Mouse (Mus musculus): ENCODE data around the gene Rin3.

DNA sequence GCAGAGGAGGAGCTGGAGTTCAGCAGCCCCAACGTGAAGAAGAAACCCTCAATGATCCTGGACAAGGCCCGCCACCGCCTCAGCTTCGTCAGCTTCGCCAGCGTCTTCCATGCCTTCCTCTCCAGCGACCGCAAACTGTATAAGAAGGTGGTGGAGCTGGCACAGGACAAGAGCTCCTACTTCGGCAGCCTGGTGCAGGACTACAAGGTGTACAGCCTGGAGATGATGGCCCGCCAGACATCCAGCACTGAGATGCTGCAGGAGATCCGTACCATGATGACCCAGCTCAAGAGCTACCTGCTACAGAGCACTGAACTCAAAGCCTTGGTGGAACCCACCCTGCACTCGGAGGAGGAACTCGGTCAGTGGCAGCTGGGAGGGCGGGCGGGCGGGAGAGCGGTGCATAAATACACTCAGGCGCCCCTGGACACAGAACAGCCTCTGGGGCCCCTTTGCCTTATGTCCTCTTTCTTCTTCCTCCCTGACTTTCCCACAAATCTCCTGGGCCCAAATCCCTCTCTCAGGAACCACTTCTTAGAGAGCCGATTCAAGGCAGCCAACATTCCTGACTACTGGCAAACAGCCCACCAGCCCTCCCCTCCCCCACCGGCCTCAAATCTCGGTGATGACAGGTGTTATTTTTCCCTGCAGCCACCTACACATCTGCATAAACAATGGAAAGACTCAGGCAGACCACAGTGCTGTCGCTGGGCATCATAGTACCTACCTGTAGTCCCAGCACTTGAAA is 86.8 kb downstream of the Rin3 start:
- TF ChIP-seq NELFE (IDR thresholded peaks at IDR 0.05; ENCODE audit: low read depth, low read length) (no peak), POLR2A (IDR thresholded peaks at IDR 0.05; ENCODE audit: control insufficient read depth in 1 of 2, insufficient read depth in 1 of 2, low read depth in 1 of 2, low read length in 2 of 2, poor library complexity in 1 of 2) (no peak), ZC3H11A (IDR thresholded peaks at IDR 0.05; ENCODE audit: low read depth, low read length) (no peak), CTCF (IDR thresholded peaks at IDR 0.05 in 2 of 3, conservative IDR thresholded peaks at IDR 0.05 in 1 of 3; ENCODE audit: control insufficient read depth in 1 of 3, insufficient read depth in 1 of 3, low read depth in 2 of 3, low read length in 3 of 3, poor library complexity in 1 of 3, severe bottlenecking in 1 of 3) (no peak), CHD2 (IDR thresholded peaks at IDR 0.05; ENCODE audit: low read length) (no peak), MAZ (IDR thresholded peaks at IDR 0.05; ENCODE audit: low read depth, low read length) (no peak), MAFK (IDR thresholded peaks at IDR 0.05; ENCODE audit: borderline replicate concordance, low read depth, low read length) (no peak)

Data from MEL (cell line).